Mouse (Mus musculus): Measurements from ENCODE around the gene Tbc1d12.

DNA sequence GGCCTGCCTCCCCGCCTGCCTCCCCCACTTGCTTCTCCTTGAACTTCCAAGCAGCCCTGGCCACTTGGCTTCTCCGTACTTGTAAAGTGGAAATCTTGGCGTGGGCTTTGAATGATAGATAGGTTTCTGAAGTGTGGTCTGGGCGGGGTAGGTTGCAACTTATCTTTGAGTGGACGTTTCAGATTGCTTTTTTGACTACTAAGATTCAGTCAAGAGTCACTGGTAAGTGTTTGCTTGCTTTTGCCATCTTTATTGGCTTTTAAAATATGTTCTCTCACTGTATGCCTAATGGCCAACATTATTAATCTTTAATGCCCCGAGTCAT is 95.1 kb downstream of the Tbc1d12 start:
- TF ChIP-seq CTCF (IDR thresholded peaks at IDR 0.05 in 2 of 3, conservative IDR thresholded peaks at IDR 0.05 in 1 of 3; ENCODE audit: control insufficient read depth in 1 of 3, insufficient read depth in 1 of 3, low read depth in 2 of 3, low read length in 3 of 3, poor library complexity in 1 of 3, severe bottlenecking in 1 of 3) (no peak), POLR2A (IDR thresholded peaks at IDR 0.05; ENCODE audit: control insufficient read depth in 1 of 2, insufficient read depth in 1 of 2, low read depth in 1 of 2, low read length in 2 of 2, poor library complexity in 1 of 2) (no peak), TBP (IDR thresholded peaks at IDR 0.05; ENCODE audit: low read depth, low read length) (no peak), EP300 (IDR thresholded peaks at IDR 0.05; ENCODE audit: low read depth in 1 of 2, low read length in 2 of 2) (no peak), ZMIZ1 (IDR thresholded peaks at IDR 0.05; ENCODE audit: low read depth, low read length) (no peak), ZKSCAN1 (IDR thresholded peaks at IDR 0.05; ENCODE audit: low read depth, low read length) (no peak), USF2 (IDR thresholded peaks at IDR 0.05; ENCODE audit: borderline replicate concordance in 1 of 2, insufficient read depth in 1 of 2, low read depth in 1 of 2, low read length in 2 of 2) (no peak), USF1 (IDR thresholded peaks at IDR 0.05; ENCODE audit: low read depth, low read length) (no peak)

Data from MEL (cell line).